Comparison of ENCODE assay signal across 9 mouse cellular contexts in genomic region chr11:73085391-73085790, GRCm38 (mm10). TPM values are rescaled to one million over a fixed set of nuclear protein-coding genes. Genes with fewer than 3 reads are reported as not detected.
DNase-seq lines count a peak whose midpoint lies in the region; ATAC-seq lines count a peak whose summit lies in the region.
"Had no signal": no experiment of that assay in that cellular context is flagged by ENCODE, and none has a peak within 500 bp of the region (broad histone marks: within the 10 kb centered on the region; RNA-seq: fewer than 3 reads in every experiment).

No protein-coding gene starts in this region.

- H3K4me2 ChIP-seq in hindbrain, embryonic 15.5 days, result no peak overlapping the region
- no peak overlapping the region for H3K4me2 ChIP-seq in hindbrain, embryonic 12.5 days (replicated peaks)
- H3K4me2 ChIP-seq in neural tube, embryonic 15.5 days, result no peak overlapping the region

- H3K27me3 ChIP-seq in hindbrain, embryonic 15.5 days, result no peaks in the 10 kb centered on the region
- H3K27me3 ChIP-seq in hindbrain, embryonic 12.5 days, result no peaks in the 10 kb centered on the region
- no peaks in the 10 kb centered on the region for H3K27me3 ChIP-seq in neural tube, embryonic 15.5 days (replicated peaks)

- H3K4me3 ChIP-seq in hindbrain, embryonic 15.5 days, result no peak overlapping the region
- H3K4me3 ChIP-seq in hindbrain, embryonic 12.5 days, result no peak overlapping the region
- H3K4me3 ChIP-seq in neural tube, embryonic 15.5 days (replicated peaks), result no peak overlapping the region

- H3K27ac ChIP-seq in hindbrain, embryonic 15.5 days (replicated peaks), result peak overlapping the region; percentile 49
- H3K27ac ChIP-seq in hindbrain, embryonic 12.5 days, result no peak overlapping the region
- peak overlapping the region; percentile 58; the same call in 1 of the 2 replicates for H3K27ac ChIP-seq in neural tube, embryonic 15.5 days (replicated peaks)

- no peaks in the 10 kb centered on the region for H3K9me3 ChIP-seq in hindbrain, embryonic 15.5 days
- no peaks in the 10 kb centered on the region for H3K9me3 ChIP-seq in hindbrain, embryonic 12.5 days (replicated peaks)
- no peaks in the 10 kb centered on the region for H3K9me3 ChIP-seq in neural tube, embryonic 15.5 days (replicated peaks)
- H3K9me3 ChIP-seq: G1E had no signal

- no peak for ATAC-seq in hindbrain, embryonic 15.5 days (ENCODE audit: low FRiP score, low read depth)
- ATAC-seq in hindbrain, embryonic 12.5 days (ENCODE audit: low FRiP score), result no peak
- ATAC-seq in neural tube, embryonic 15.5 days (ENCODE audit: low FRiP score), result no peak

- peak; percentile 42 for DNase-seq in thymus, postnatal 0 days (ENCODE audit: low spot score)
- DNase-seq in thymus, adult 18-20 months, result no peak
- peak; percentile 51 for DNase-seq in kidney, adult 9 months
- no peak for DNase-seq in gastrocnemius, postnatal 25 days
- no peak for DNase-seq in right cerebral cortex, postnatal 4 days

- H3K4me1 ChIP-seq in hindbrain, embryonic 15.5 days (replicated peaks), result peaks cover 11% of the 10 kb centered on the region; the same call in 1 of the 2 replicates
- 0 out of 2 replicates have a peak, but pooled peaks cover 6% of the 10 kb centered on the region for H3K4me1 ChIP-seq in hindbrain, embryonic 12.5 days
- H3K4me1 ChIP-seq in neural tube, embryonic 15.5 days, result 0 out of 2 replicates have a peak, but pooled peaks cover 6% of the 10 kb centered on the region

- no peak overlapping the region for H3K9ac ChIP-seq in hindbrain, embryonic 15.5 days
- H3K9ac ChIP-seq in hindbrain, embryonic 12.5 days, result no peak overlapping the region
- no peak overlapping the region for H3K9ac ChIP-seq in neural tube, embryonic 15.5 days (replicated peaks)

- peaks cover 28% of the 10 kb centered on the region for H3K36me3 ChIP-seq in hindbrain, embryonic 15.5 days
- peaks cover 42% of the 10 kb centered on the region for H3K36me3 ChIP-seq in hindbrain, embryonic 12.5 days
- peaks cover 34% of the 10 kb centered on the region for H3K36me3 ChIP-seq in neural tube, embryonic 15.5 days

- WGBS in hindbrain, embryonic 15.5 days, result 69% methylated on average over 7 of the region's 7 CpGs
- 78% methylated on average over 7 of the region's 7 CpGs for WGBS in hindbrain, embryonic 12.5 days
- 73% methylated on average over 7 of the region's 7 CpGs for WGBS in neural tube, embryonic 15.5 days

RNA-seq across cellular contexts. Expression of gene Itgae, which starts 5.0 kb away (rescaled TPM):
- 0.22 and 0.35 TPM in 2 replicates for polyA plus RNA-seq in hindbrain, embryonic 15.5 days (2015; fragmentation: Nextera tagmentation; extraction: Ambion mirVana)
- 0.30 and 0.35 TPM in 2 replicates for polyA plus RNA-seq in hindbrain, embryonic 12.5 days (2016; fragmentation: Nextera tagmentation; extraction: Ambion mirVana)
- 8.0 and 10.5 TPM in 2 replicates for polyA plus RNA-seq in thymus, postnatal 0 days (2015; fragmentation: Nextera tagmentation; extraction: Ambion mirVana)
- polyA plus RNA-seq in neural tube, embryonic 15.5 days (2015; fragmentation: Nextera tagmentation; extraction: Ambion mirVana), result 0.19 and 2.7 TPM in 2 replicates
- under 1 TPM; 0.11 to 0.15 TPM for total RNA-seq in gastrocnemius, postnatal 25 days (2021)

RNA-seq across cellular contexts. Expression of gene Ncbp3, which starts 37.8 kb away (rescaled TPM):
- polyA plus RNA-seq in hindbrain, embryonic 15.5 days (2015; fragmentation: Nextera tagmentation; extraction: Ambion mirVana), result 10.4 and 10.6 TPM in 2 replicates
- polyA plus RNA-seq in hindbrain, embryonic 12.5 days (2016; fragmentation: Nextera tagmentation; extraction: Ambion mirVana), result 13.4 and 13.5 TPM in 2 replicates
- polyA plus RNA-seq in thymus, postnatal 0 days (2015; fragmentation: Nextera tagmentation; extraction: Ambion mirVana), result 9.0 and 13.3 TPM in 2 replicates
- polyA plus RNA-seq in neural tube, embryonic 15.5 days (2015; fragmentation: Nextera tagmentation; extraction: Ambion mirVana), result 9.1 and 10.1 TPM in 2 replicates
- 1 to 10 TPM; 2.8 to 3.1 TPM for total RNA-seq in gastrocnemius, postnatal 25 days (2021)

RNA-seq across cellular contexts. Expression of gene Haspin, which starts 52.7 kb away (rescaled TPM):
- 4.0 TPM in 2 replicates for polyA plus RNA-seq in hindbrain, embryonic 15.5 days (2015; fragmentation: Nextera tagmentation; extraction: Ambion mirVana)
- 10.6 and 12.4 TPM in 2 replicates for polyA plus RNA-seq in hindbrain, embryonic 12.5 days (2016; fragmentation: Nextera tagmentation; extraction: Ambion mirVana)
- 19.7 and 22.0 TPM in 2 replicates for polyA plus RNA-seq in thymus, postnatal 0 days (2015; fragmentation: Nextera tagmentation; extraction: Ambion mirVana)
- 2.4 and 5.7 TPM in 2 replicates for polyA plus RNA-seq in neural tube, embryonic 15.5 days (2015; fragmentation: Nextera tagmentation; extraction: Ambion mirVana)
- under 1 TPM; 0.10 to 0.38 TPM for total RNA-seq in gastrocnemius, postnatal 25 days (2021)

Comparison
In these comparisons a context has a peak if more than half of its experiments do, and no peak if none do; other contexts are left out.
1. DNase-seq: peak in thymus, postnatal 0 days (single experiment) and kidney, adult 9 months (single experiment); none in thymus, adult 18-20 months (0 of 2), gastrocnemius, postnatal 25 days (single experiment) and right cerebral cortex, postnatal 4 days (single experiment).